Mouse (Mus musculus) E14TG2a.4 (cell line): ENCODE results near the gene Marveld2.

Experiments used
- CTCF ChIP-seq: conservative IDR thresholded peaks from 2 replicates; pipeline ENCODE4 v1.5.1; 2014; ENCODE audit warnings: low read length
- POU5F1 ChIP-seq: IDR thresholded peaks from 2 replicates; pipeline ENCODE4 v1.6.1; 2014; ENCODE audit warnings: low read length, borderline replicate concordance

- no peak for TF ChIP-seq CTCF
- TF ChIP-seq POU5F1, result no peak
Measured at GRCm38 (mm10) chr13:100611266-100611665, 5.5 kb downstream of the Marveld2 start.
